Mouse (Mus musculus) duodenum, adult 2 months (tissue): ENCODE results near the gene Tns3. TPM values are rescaled to one million over a fixed set of nuclear protein-coding genes. Genes with fewer than 3 reads are reported as not detected.

Experiments used
- polyA plus RNA-seq: library from polyadenylated mRNA; depleted of rRNA; stranded (reverse); fragments of >200 nt; gene quantifications from 2 replicates; pipeline ENCODE4 v1.2.3, GENCODE M21; 2012; ENCODE audit warnings: low replicate concordance; rRNA removed

Gene Tns3
- 10.5 and 21.2 TPM in 2 replicates for polyA plus RNA-seq

DNA sequence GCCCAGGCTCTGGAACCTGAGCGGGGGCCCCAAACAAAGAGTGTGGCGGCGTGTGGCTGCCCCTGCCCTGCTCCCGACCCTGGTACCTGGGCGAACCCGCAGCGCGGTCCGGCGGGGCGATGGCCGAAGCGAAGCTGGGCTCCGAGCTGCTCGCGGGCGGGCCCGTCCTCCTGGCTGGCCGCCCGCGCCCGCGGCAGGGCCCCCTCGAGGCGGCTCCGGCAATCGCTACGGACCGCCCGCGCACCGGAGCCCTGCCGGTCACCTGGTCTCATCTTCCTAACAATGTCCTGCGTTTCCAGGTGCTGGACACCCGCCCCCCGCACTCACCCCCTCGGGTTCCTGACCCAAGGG is at the start of gene Tns3:
Gene Tns3, minus strand, starts transcription at position 143 of the 351 bp plus-strand sequence.

